Mouse (Mus musculus) heart, adult 11 months (tissue): ENCODE results near the gene Ncapd3.

Experiments
- DNase-seq: peaks from one replicate; pipeline ENCODE4 v3.0.0; 2022

Ncapd3 gene

GRCm38 (mm10) chr9:27049492-27049891, 19.5 kb downstream of the Ncapd3 start:
- DNase-seq, result no peak

- peak; percentile 40 for DNase-seq
Measured at GRCm38 (mm10) chr9:27058341-27058740, 28.4 kb downstream of the Ncapd3 start.

GRCm38 (mm10) chr9:27070895-27071294, 40.9 kb downstream of the Ncapd3 start:
- peak; percentile 73 for DNase-seq

GRCm38 (mm10) chr9:27074677-27075076, 44.7 kb downstream of the Ncapd3 start:
- DNase-seq, result no peak

GRCm38 (mm10) chr9:27075812-27076211, 45.8 kb downstream of the Ncapd3 start:
- no peak for DNase-seq

- no peak for DNase-seq
Measured at GRCm38 (mm10) chr9:27086256-27086655, 56.3 kb downstream of the Ncapd3 start.

- DNase-seq, result peak; percentile 68
Measured at GRCm38 (mm10) chr9:27087402-27087801, 57.4 kb downstream of the Ncapd3 start.

GRCm38 (mm10) chr9:27090134-27090533, 60.2 kb downstream of the Ncapd3 start:
- no peak for DNase-seq

GRCm38 (mm10) chr9:27090801-27091775, 61.1 kb downstream of the Ncapd3 start:
- DNase-seq, result peak; percentile 77

GRCm38 (mm10) chr9:27092916-27093315, 62.9 kb downstream of the Ncapd3 start:
- DNase-seq, result peak; percentile 70

- peak; percentile 95 for DNase-seq
Measured at GRCm38 (mm10) chr9:27098092-27098491, 68.1 kb downstream of the Ncapd3 start.

- peak; percentile 70 for DNase-seq
Measured at GRCm38 (mm10) chr9:27098557-27098956, 68.6 kb downstream of the Ncapd3 start.

- peak; percentile 85 for DNase-seq
Measured at GRCm38 (mm10) chr9:27099474-27099873, 69.5 kb downstream of the Ncapd3 start.

GRCm38 (mm10) chr9:27101466-27101865, 71.5 kb downstream of the Ncapd3 start:
- DNase-seq, result peak; percentile 81

- no peak for DNase-seq
Measured at GRCm38 (mm10) chr9:27106081-27106480, 76.1 kb downstream of the Ncapd3 start.

GRCm38 (mm10) chr9:27108451-27108850, 78.5 kb downstream of the Ncapd3 start:
- peak; percentile 97 for DNase-seq

GRCm38 (mm10) chr9:27109533-27110514, 79.8 kb downstream of the Ncapd3 start:
- peak; percentile 100 for DNase-seq

GRCm38 (mm10) chr9:27110681-27111080, 80.7 kb downstream of the Ncapd3 start:
- DNase-seq, result peak; percentile 98

GRCm38 (mm10) chr9:27111756-27112155, 81.8 kb downstream of the Ncapd3 start:
- peak; percentile 89 for DNase-seq

- no peak for DNase-seq
Measured at GRCm38 (mm10) chr9:27121254-27121653, 91.3 kb downstream of the Ncapd3 start.

- no peak for DNase-seq
Measured at GRCm38 (mm10) chr9:27122076-27122475, 92.1 kb downstream of the Ncapd3 start.

- no peak for DNase-seq
Measured at GRCm38 (mm10) chr9:27122963-27123362, 93.0 kb downstream of the Ncapd3 start.

GRCm38 (mm10) chr9:27123947-27124346, 94.0 kb downstream of the Ncapd3 start:
- no peak for DNase-seq
